Mouse (Mus musculus): Measurements from ENCODE around the gene Nfkbil1. TPM values are rescaled to one million over a fixed set of nuclear protein-coding genes. Genes with fewer than 3 reads are reported as not detected.
A peak's percentile ranks its signal among the peaks of the same experiment; 100 is the strongest.

Nfkbil1 gene
- polyA plus RNA-seq, 1 experiment from 2014 or later: 2.3 TPM

DNA sequence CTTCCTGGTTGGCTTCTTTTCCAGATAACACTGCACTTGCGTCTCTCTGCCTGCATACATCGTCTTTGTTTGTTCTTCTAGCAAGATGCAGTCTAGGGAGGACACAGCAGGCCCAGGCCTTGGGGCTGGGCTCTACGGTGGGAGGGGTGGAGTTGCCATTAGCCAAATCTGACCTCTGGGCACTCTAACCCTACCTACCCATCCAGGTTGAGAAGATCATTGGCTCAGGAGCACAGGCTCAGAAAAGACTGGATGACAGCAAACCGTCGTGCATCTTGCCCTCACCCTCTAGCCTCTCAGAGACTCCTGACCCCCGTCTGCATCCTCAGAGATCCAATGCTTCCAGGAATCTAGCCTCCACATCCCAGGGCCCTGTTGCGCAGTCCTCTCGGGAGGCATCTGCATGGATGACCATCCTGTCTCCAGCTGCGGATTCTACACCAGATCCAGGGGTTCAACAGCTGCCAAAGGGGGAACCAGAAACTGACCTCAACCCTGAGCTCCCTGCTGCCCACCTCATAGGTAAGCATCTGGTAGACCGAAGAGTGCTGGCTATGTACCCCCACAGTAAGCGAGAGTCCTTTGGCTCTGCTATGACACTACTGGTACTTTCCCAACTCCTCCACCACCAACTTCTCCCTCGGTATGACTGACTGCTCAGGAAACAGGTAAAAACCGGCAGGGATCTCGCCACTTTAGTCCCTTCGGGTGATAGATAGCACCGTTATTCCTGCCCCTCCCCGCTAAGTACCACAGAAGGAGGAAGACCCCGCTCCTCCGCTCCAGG, 40.6 kb downstream of the Nfkbil1 start:
- DNase-seq (ENCODE audit: low spot score) (no peak), ATAC-seq (ENCODE audit: low FRiP score) (no peak)
- Histone ChIP-seq H3K4me2 (replicated peaks; ENCODE audit: low read depth, low read length) (peak overlapping the region; percentile 59), H3K27ac (ENCODE audit: low read depth, low read length) (no peak overlapping the region), H3K9ac (ENCODE audit: low read depth, low read length) (peak overlapping the region; percentile 27; the same call in 1 of the 2 replicates), H3K27me3 (ENCODE audit: control insufficient read depth, insufficient read depth, low read length) (peaks cover 28% of the 10 kb centered on the region), H3K9me3 (ENCODE audit: control insufficient read depth, low read length) (no peaks in the 10 kb centered on the region), H3K4me1 (replicated peaks; ENCODE audit: control insufficient read depth, insufficient read depth, low read length) (peaks cover 2% of the 10 kb centered on the region; the same call in 1 of the 2 replicates), H3K36me3 (ENCODE audit: control insufficient read depth, insufficient read depth, low read length) (no peaks in the 10 kb centered on the region), H3K4me3 (ENCODE audit: low read depth, low read length) (peak overlapping the region; percentile 38)
- 43% methylated on average over 19 of the region's 19 CpGs for WGBS

DNA sequence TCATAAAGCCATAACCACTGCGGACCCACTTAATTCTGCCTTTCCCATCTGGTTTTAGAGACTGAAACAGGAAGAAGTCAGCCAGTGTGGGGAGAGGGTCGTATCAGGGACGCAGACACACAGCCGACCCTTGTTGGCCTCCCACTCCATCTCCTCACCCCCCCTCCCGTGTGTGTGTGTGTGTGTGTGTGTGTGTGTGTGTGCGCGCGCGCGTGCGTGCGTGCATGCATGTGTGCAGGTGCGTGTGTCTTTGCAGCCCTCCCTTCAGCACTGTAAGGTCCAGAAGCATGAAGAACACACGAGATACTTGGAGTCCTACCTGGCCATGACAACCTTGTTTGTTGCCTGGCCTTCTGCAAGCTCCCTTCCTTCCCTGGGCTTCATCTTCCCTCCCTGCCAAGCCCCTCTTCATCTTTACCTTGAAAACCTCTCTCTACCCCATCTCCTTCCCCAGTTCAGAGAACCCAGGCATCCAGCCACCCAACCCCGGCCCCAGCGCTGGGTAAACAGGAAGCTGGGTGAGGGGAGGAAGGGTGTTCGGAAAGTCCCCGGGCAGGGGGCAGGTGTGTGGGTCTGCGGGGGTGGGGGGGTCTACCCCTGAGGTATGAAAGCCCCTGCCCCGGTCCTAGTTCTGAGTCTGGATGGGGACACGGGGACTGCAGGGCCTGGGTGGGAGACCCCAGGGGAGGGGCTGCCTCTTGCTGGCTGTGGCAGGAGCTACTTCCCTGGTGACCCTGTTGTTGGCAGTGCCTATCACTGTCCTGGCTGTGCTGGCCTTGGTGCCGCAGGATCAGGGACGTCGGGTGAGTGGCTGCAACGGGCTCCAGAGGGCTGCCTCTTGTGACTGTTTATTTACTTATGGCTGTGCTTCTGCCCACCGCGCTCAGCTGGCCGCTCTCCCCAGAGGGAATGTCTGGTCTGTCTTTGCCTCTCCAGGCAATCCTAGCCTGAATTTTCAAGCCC, 41.4 kb downstream of the Nfkbil1 start, which contains the start of gene Ltb:
TSS of gene Ltb (plus strand) at position 559 of the 963 bp plus-strand sequence.
- Histone ChIP-seq H3K4me2 (replicated peaks; ENCODE audit: low read depth, low read length) (peak within 1 kb of the TSS; percentile 59; the same call in 1 of the 2 replicates), H3K36me3 (ENCODE audit: control insufficient read depth, insufficient read depth, low read length) (no peaks in the 10 kb centered on the region), H3K27ac (ENCODE audit: low read depth, low read length) (no peak within 1 kb of the TSS), H3K27me3 (ENCODE audit: control insufficient read depth, insufficient read depth, low read length) (peaks cover 28% of the 10 kb centered on the region), H3K9me3 (ENCODE audit: control insufficient read depth, low read length) (no peaks in the 10 kb centered on the region), H3K9ac (ENCODE audit: low read depth, low read length) (no peak within 1 kb of the TSS), H3K4me1 (replicated peaks; ENCODE audit: control insufficient read depth, insufficient read depth, low read length) (peaks cover 2% of the 10 kb centered on the region; the same call in 1 of the 2 replicates), H3K4me3 (ENCODE audit: low read depth, low read length) (no peak within 1 kb of the TSS)
- 58% methylated on average over 23 of the region's 28 CpGs for WGBS
- DNase-seq (ENCODE audit: low spot score) (peak; percentile 11), ATAC-seq (ENCODE audit: low FRiP score) (no peak)

GRCm38 (mm10) chr17:35192924-35193323, 42.7 kb downstream of the Nfkbil1 start:
- no peak overlapping the region for H3K4me2 ChIP-seq (replicated peaks; ENCODE audit: low read depth, low read length)
- no peaks in the 10 kb centered on the region for H3K9me3 ChIP-seq (ENCODE audit: control insufficient read depth, low read length)
- H3K27ac ChIP-seq (ENCODE audit: low read depth, low read length): no peak overlapping the region
- DNase-seq (ENCODE audit: low spot score) (no peak), ATAC-seq (ENCODE audit: low FRiP score) (no peak)
- H3K27me3 ChIP-seq (ENCODE audit: control insufficient read depth, insufficient read depth, low read length): peaks cover 24% of the 10 kb centered on the region
- no peak overlapping the region for H3K4me3 ChIP-seq (ENCODE audit: low read depth, low read length)
- H3K36me3 ChIP-seq (ENCODE audit: control insufficient read depth, insufficient read depth, low read length): no peaks in the 10 kb centered on the region
- H3K9ac ChIP-seq (ENCODE audit: low read depth, low read length): no peak overlapping the region
- WGBS: 85% methylated on average over 5 of the region's 5 CpGs
- peaks cover 2% of the 10 kb centered on the region; the same call in 1 of the 2 replicates for H3K4me1 ChIP-seq (replicated peaks; ENCODE audit: control insufficient read depth, insufficient read depth, low read length)

DNA sequence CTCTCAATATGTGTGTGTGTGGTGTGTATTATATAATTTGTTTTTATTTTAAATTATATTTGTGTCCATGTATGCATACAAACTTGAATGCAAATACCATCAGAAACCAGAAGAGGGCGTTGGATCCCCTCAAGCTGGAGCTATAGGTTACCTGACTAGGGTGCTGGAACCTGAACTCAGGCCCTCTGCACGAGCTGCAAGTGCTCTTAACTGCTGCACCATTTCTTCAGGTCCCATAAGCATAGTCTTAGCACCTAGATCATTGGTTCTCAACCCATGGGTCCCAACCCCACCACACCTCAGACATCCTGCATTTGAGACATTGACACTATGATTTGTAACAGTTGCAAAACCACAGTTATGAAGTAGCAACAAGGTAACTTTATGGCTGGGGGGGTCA, 43.9 kb downstream of the Nfkbil1 start:
- DNase-seq (ENCODE audit: low spot score) (no peak), ATAC-seq (ENCODE audit: low FRiP score) (no peak)
- H3K9me3 ChIP-seq (ENCODE audit: control insufficient read depth, low read length): no peaks in the 10 kb centered on the region
- H3K27me3 ChIP-seq (ENCODE audit: control insufficient read depth, insufficient read depth, low read length): peaks cover 24% of the 10 kb centered on the region
- no peak overlapping the region for H3K4me3 ChIP-seq (ENCODE audit: low read depth, low read length)
- H3K36me3 ChIP-seq (ENCODE audit: control insufficient read depth, insufficient read depth, low read length): no peaks in the 10 kb centered on the region
- no peak overlapping the region for H3K4me2 ChIP-seq (replicated peaks; ENCODE audit: low read depth, low read length)
- no peak overlapping the region for H3K9ac ChIP-seq (ENCODE audit: low read depth, low read length)
- WGBS: 64% methylated on average over 2 of the region's 2 CpGs
- no peak overlapping the region for H3K27ac ChIP-seq (ENCODE audit: low read depth, low read length)
- peaks cover 2% of the 10 kb centered on the region; the same call in 1 of the 2 replicates for H3K4me1 ChIP-seq (replicated peaks; ENCODE audit: control insufficient read depth, insufficient read depth, low read length)

DNA sequence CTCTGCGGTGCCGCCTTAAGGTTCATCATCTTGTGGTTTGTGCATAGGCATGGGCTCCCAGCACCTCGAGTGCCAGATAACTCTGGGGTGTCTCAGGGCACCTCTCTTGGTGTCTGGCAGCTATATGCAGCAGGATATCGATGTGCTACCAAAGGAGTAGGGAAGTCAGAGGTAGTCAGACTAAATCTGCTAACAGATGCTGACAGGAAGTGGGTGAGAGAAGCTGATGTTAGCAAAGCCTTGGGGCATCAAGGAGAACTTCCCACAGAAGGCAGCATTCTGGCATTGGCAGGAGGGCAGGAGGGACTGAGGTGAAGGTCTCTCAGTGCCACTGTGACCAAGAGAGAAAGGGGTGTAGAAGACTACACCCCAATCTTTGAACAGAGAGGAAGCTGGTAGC, 45.5 kb downstream of the Nfkbil1 start:
- Histone ChIP-seq H3K36me3 (ENCODE audit: control insufficient read depth, insufficient read depth, low read length) (no peaks in the 10 kb centered on the region), H3K4me1 (replicated peaks; ENCODE audit: control insufficient read depth, insufficient read depth, low read length) (no peaks in the 10 kb centered on the region), H3K27ac (ENCODE audit: low read depth, low read length) (no peak overlapping the region), H3K4me2 (replicated peaks; ENCODE audit: low read depth, low read length) (no peak overlapping the region), H3K9ac (ENCODE audit: low read depth, low read length) (no peak overlapping the region), H3K4me3 (ENCODE audit: low read depth, low read length) (no peak overlapping the region), H3K9me3 (ENCODE audit: control insufficient read depth, low read length) (no peaks in the 10 kb centered on the region), H3K27me3 (ENCODE audit: control insufficient read depth, insufficient read depth, low read length) (peaks cover 9% of the 10 kb centered on the region)
- DNase-seq (ENCODE audit: low spot score) (no peak), ATAC-seq (ENCODE audit: low FRiP score) (no peak)
- 68% methylated on average over 4 of the region's 4 CpGs for WGBS

DNA sequence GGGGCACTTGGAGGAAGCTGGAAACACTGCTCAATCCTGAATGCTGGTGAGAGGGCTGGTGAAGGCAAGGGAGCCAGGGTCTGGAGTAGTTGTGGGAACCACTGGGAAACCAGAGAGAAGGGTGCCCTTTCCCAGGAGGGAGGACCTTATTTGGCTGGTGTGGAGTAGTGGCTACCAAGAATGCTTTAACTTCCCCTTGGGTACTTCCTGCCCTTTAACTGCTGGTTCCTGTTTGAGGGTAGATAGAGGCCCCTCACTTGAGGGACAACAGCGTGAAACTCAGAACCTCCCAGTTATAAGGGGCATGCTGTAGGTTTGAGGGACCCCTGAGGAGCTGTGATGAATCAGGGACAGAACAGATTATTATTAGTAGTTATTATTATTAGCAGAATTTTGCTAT, 46.4 kb downstream of the Nfkbil1 start:
- H3K4me2 ChIP-seq (replicated peaks; ENCODE audit: low read depth, low read length): no peak overlapping the region
- DNase-seq (ENCODE audit: low spot score) (no peak), ATAC-seq (ENCODE audit: low FRiP score) (no peak)
- H3K36me3 ChIP-seq (ENCODE audit: control insufficient read depth, insufficient read depth, low read length): no peaks in the 10 kb centered on the region
- 75% methylated on average over 1 of the region's 1 CpGs for WGBS
- no peak overlapping the region for H3K9ac ChIP-seq (ENCODE audit: low read depth, low read length)
- H3K4me3 ChIP-seq (ENCODE audit: low read depth, low read length): no peak overlapping the region
- H3K4me1 ChIP-seq (replicated peaks; ENCODE audit: control insufficient read depth, insufficient read depth, low read length): no peaks in the 10 kb centered on the region
- H3K9me3 ChIP-seq (ENCODE audit: control insufficient read depth, low read length): no peaks in the 10 kb centered on the region
- H3K27me3 ChIP-seq (ENCODE audit: control insufficient read depth, insufficient read depth, low read length): peaks cover 2% of the 10 kb centered on the region
- H3K27ac ChIP-seq (ENCODE audit: low read depth, low read length): no peak overlapping the region

DNA sequence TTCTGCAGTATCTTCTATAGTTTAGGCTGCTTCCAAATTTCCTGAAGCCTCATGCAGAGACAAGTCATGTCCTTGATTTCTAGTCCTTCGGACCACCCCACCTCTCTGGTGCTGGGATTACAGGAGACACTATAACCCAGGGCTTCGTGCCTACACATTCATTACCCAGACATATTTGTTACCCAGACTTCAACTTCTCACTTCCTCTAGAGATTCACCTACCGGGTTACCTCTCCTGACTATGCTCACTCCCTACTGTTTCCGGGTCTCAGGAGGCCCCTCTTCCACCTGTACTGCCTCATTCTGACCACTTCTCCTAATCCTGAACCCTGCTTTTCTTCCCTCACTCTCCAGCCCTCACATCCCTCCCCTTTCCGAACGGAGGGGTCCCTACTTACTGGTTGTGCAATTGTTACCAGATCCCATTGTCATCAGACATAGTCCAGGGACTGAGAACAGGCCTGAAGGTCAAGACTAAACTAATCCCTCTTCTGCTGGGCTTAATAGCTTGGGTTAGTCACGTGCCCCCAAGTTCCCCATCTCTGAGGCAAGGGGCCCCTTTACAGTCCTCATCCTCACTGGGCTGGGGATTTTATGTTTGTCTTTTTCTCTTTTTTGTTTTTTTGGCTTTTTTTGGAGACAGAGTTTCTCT, 47.5 kb downstream of the Nfkbil1 start, which contains the start of gene Lst1:
TSS of gene Lst1 (minus strand) at position 481 of the 652 bp plus-strand sequence.
- Histone ChIP-seq H3K9ac (ENCODE audit: low read depth, low read length) (no peak within 1 kb of the TSS), H3K9me3 (ENCODE audit: control insufficient read depth, low read length) (no peaks in the 10 kb centered on the region), H3K4me1 (replicated peaks; ENCODE audit: control insufficient read depth, insufficient read depth, low read length) (no peaks in the 10 kb centered on the region), H3K27me3 (ENCODE audit: control insufficient read depth, insufficient read depth, low read length) (no peaks in the 10 kb centered on the region), H3K4me2 (replicated peaks; ENCODE audit: low read depth, low read length) (no peak within 1 kb of the TSS), H3K4me3 (ENCODE audit: low read depth, low read length) (no peak within 1 kb of the TSS), H3K36me3 (ENCODE audit: control insufficient read depth, insufficient read depth, low read length) (no peaks in the 10 kb centered on the region), H3K27ac (ENCODE audit: low read depth, low read length) (no peak within 1 kb of the TSS)
- no peak for ATAC-seq (ENCODE audit: low FRiP score)
- no peak for DNase-seq (ENCODE audit: low spot score)
- 77% methylated on average over 7 of the region's 7 CpGs for WGBS

GRCm38 (mm10) chr17:35187345-35187744, 48.2 kb downstream of the Nfkbil1 start:
- H3K4me2 ChIP-seq (replicated peaks; ENCODE audit: low read depth, low read length): no peak overlapping the region
- 81% methylated on average over 4 of the region's 4 CpGs for WGBS
- H3K36me3 ChIP-seq (ENCODE audit: control insufficient read depth, insufficient read depth, low read length): no peaks in the 10 kb centered on the region
- no peaks in the 10 kb centered on the region for H3K9me3 ChIP-seq (ENCODE audit: control insufficient read depth, low read length)
- H3K9ac ChIP-seq (ENCODE audit: low read depth, low read length): no peak overlapping the region
- no peak overlapping the region for H3K27ac ChIP-seq (ENCODE audit: low read depth, low read length)
- ATAC-seq (ENCODE audit: low FRiP score) (no peak), DNase-seq (ENCODE audit: low spot score) (no peak)
- no peaks in the 10 kb centered on the region for H3K27me3 ChIP-seq (ENCODE audit: control insufficient read depth, insufficient read depth, low read length)
- H3K4me1 ChIP-seq (replicated peaks; ENCODE audit: control insufficient read depth, insufficient read depth, low read length): no peaks in the 10 kb centered on the region
- H3K4me3 ChIP-seq (ENCODE audit: low read depth, low read length): no peak overlapping the region

Data from hindbrain, embryonic 11.5 days (tissue).